Mouse (Mus musculus) effector memory CD4-positive, alpha-beta T cell, adult 5 months (primary cell): Measurements from ENCODE around the gene Dusp21. TPM values are rescaled to one million over a fixed set of nuclear protein-coding genes. Genes with fewer than 3 reads are reported as not detected.

Experiments
- polyA plus RNA-seq: library from polyadenylated mRNA; unstranded; fragments of 100-300 nt; shearing (Covaris generic); gene quantifications from one replicate; pipeline ENCODE4 v1.2.1, GENCODE M21; 2017

The Dusp21 gene
- polyA plus RNA-seq: not detected

DNA sequence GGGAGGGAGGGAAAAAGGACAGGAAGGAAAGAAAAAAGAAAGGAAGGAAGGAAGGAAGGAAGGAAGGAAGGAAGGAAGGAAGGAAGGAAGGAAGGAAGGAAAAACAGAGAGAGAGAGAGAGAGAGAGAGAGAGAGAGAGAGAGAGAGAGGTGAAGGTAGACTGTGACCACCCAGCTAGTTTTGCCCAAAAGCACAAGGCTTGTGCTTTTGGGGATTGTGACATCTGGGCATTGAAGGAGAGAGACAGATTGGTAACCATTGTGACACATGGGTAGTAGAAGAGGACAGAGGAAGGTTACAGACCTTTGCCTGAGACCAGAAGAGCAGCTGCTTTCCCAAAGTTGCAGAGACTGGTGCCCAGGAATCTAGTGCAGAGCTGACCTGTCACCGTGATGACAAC lies at the start of gene Dusp21:
Gene Dusp21 (plus strand): TSS at position 301 of the 400 bp plus-strand sequence.

DNA sequence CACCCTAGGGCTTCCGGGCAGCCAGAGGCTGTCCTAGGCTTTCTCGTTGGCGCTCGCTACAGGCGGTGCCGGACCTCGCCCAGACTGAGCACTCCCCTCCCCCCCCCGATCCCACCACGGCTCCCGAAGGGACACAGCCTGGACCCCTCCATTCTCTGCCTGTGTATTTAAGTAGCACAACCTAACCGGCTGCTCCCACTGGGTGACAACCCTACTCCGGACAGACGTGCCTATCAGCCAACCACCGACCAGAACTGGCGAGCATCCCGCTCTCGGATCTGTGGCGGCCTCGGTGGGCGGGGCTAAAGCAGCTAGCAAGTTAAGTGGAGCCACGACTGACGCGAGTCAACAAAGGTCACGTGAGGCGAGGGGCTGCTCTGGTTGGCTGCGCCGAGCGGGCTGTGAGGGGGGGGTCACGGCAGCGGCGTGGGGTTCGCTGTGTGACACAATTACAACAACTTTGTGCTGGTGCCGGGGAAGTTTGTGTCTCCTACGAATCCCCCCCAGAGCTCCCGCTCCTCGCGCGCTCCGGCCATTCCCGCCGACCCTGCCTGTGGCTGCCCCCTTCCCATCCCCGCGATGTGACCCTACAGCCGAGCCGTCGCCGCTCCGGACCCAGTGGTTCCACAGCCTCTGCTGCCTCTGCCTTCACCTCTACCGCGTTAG lies 16.7 kb downstream of the Dusp21 start, which contains the start of gene Kdm6a:
Gene Kdm6a (plus strand): TSS at position 384 of the 666 bp plus-strand sequence.

Other genes starting within 250 kb of the Dusp21 start
- gene Kdm6a, start 16.7 kb downstream of the Dusp21 start, polyA plus RNA-seq: 82.8 TPM